Mouse (Mus musculus): ENCODE measurements around the gene Itga8. TPM values are rescaled to one million over a fixed set of nuclear protein-coding genes. Genes with fewer than 3 reads are reported as not detected.

Gene Itga8
- not detected for total RNA-seq (2023)

GRCm38 (mm10) chr2:12301431-12302170, at the start of gene Itga8:
Gene Itga8, minus strand, starts transcription at chr2:12301922.

Other genes starting within 250 kb of the Itga8 start
- 10 to 100 TPM; 39.7 to 40.1 TPM for gene Mindy3, start 117.5 kb upstream of the Itga8 start, total RNA-seq (2023)

Data from B cell, adult 67 days (primary cell).